Mouse (Mus musculus): ENCODE data around the gene Wbp1. TPM values are rescaled to one million over a fixed set of nuclear protein-coding genes. Genes with fewer than 3 reads are reported as not detected.
A peak's percentile ranks its signal among the peaks of the same experiment; 100 is the strongest.

Wbp1 gene
- polyA plus RNA-seq, 1 experiment from 2014 or later = 50.3 TPM

DNA sequence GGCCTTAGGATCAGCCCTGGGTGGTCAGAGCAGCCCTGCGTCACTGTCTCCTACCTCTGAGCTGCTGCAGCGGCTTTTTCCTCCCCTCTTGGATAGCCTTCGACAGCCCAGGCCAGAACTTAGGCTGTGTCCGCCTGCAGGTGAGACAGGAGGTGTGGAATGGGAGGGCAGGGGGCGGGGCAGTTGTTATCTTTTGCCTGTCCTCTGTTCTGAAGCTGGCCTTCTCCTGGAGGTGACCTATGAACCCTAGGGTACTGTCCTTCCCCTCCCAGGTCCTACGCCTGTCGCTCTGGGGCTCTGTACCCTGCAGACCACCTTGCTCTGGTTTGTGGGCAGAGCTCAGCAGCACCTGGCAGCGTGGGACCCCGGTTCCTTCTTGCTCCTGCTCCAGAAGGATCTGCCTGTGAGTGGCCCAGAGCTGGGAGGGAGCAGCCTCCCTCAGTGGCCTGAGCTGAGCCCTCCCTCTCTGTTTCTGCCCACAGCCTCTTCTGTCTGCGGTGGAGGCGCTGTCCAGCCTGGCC, 18.2 kb downstream of the Wbp1 start:
- H3K9ac ChIP-seq (ENCODE audit: low read depth, low read length) = peak overlapping the region; percentile 95
- H3K27ac ChIP-seq (ENCODE audit: low read depth, low read length) = peak overlapping the region; percentile 34; the same call in 1 of the 2 replicates
- no peaks in the 10 kb centered on the region for H3K9me3 ChIP-seq (ENCODE audit: control insufficient read depth, low read length)
- no peak for DNase-seq (ENCODE audit: low spot score)
- peak overlapping the region; percentile 100 for H3K4me2 ChIP-seq
- H3K27me3 ChIP-seq (replicated peaks; ENCODE audit: control insufficient read depth, insufficient read depth, low read length) = no peaks in the 10 kb centered on the region; the same call in 1 of the 2 replicates
- 50% methylated on average over 11 of the region's 11 CpGs for WGBS
- peaks cover 32% of the 10 kb centered on the region for H3K4me1 ChIP-seq (replicated peaks; ENCODE audit: control insufficient read depth, insufficient read depth, low read length)
- H3K36me3 ChIP-seq (ENCODE audit: control insufficient read depth, insufficient read depth, low read length) = peaks cover 2% of the 10 kb centered on the region; the same call in 1 of the 2 replicates
- H3K4me3 ChIP-seq (ENCODE audit: low read depth, low read length) = peak overlapping the region; percentile 87
- ATAC-seq (replicated peaks; ENCODE audit: low FRiP score) = no peak

DNA sequence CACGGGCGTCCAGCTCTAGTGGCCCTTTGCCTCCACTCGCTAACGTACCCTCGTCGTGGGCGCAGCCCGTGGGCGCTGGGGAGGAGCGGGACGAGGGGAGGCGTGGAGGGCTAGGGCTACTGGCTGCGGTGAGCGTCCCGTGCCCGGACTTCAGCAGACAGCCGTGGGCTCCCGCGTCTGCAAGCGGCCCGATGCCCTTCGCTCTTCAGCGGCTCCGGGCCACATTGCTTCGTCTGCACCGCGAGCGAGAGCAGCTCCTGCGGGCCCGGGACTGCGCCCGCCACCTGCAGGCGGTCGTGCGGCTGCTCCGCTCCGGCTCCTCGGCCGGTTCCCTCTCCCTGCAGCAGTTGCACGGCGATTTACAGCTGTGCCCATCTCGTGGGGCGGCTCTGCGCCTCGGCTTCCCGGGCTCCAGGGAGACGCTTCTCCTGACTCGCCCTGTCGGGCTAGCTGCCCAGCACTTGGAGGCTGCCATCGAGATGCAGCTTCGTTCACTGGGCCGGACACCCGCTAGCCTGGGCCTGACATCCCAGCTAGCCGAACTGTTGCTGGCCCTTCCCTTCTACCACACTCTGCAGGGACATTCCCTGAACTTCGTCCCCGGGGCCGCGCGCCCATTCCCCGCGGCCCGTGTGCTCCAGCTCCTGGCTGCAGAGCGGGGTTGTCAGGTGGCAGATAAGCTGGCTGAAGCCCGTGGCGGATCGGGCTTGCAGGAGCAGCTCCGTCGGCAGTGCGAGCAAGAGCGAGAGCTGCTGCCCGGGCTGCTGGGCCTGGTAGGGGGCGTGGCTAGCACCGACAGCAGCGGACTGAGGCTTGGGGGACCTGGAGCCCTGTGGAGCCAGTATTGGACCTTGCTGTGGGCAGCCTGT, 19.4 kb downstream of the Wbp1 start:
- under 1% methylated on average over 74 of the region's 74 CpGs for WGBS
- H3K4me1 ChIP-seq (replicated peaks; ENCODE audit: control insufficient read depth, insufficient read depth, low read length) = peaks cover 23% of the 10 kb centered on the region
- peak overlapping the region; percentile 100 for H3K4me2 ChIP-seq
- no peaks in the 10 kb centered on the region for H3K9me3 ChIP-seq (ENCODE audit: control insufficient read depth, low read length)
- no peaks in the 10 kb centered on the region; the same call in none of the 2 replicates for H3K27me3 ChIP-seq (replicated peaks; ENCODE audit: control insufficient read depth, insufficient read depth, low read length)
- H3K4me3 ChIP-seq (ENCODE audit: low read depth, low read length) = peak overlapping the region; percentile 87
- peak overlapping the region; percentile 95 for H3K9ac ChIP-seq (ENCODE audit: low read depth, low read length)
- H3K36me3 ChIP-seq (ENCODE audit: control insufficient read depth, insufficient read depth, low read length) = peaks cover 2% of the 10 kb centered on the region; the same call in 1 of the 2 replicates
- ATAC-seq (replicated peaks; ENCODE audit: low FRiP score) = peak; percentile 77
- H3K27ac ChIP-seq (ENCODE audit: low read depth, low read length) = peak overlapping the region; percentile 87
- DNase-seq (ENCODE audit: low spot score) = peak; percentile 77

DNA sequence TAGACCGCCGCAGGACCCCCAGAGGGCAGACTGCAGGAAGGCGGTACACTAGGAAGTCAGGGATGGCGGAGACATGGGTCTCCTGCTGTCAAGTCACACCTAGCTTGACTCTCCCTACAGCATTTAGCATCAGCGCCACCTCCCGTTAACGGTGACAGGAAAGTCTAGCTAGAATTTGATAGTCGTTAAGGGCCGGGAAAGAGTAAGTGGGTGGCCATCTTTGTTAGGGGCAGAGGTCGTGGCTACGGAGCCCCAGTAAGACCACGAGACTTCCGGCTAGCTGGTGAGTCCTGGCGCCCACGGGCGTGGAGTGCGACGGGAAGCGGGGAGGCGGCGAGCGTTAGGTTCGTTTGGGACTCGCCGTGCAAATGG, 20.1 kb downstream of the Wbp1 start, which contains the start of the genes Ccdc142 and Gm42688:
Gene Ccdc142 (plus strand): TSS at position 286 of the 372 bp plus-strand sequence.
Gene Gm42688 (plus strand): TSS at position 302 of the 372 bp plus-strand sequence.
- peak within 1 kb of the TSS; percentile 100 for H3K4me2 ChIP-seq
- H3K27ac ChIP-seq (ENCODE audit: low read depth, low read length) = peak within 1 kb of the TSS; percentile 87
- H3K36me3 ChIP-seq (ENCODE audit: control insufficient read depth, insufficient read depth, low read length) = peaks cover 2% of the 10 kb centered on the region; the same call in 1 of the 2 replicates
- ATAC-seq (replicated peaks; ENCODE audit: low FRiP score) (peak; percentile 86), DNase-seq (ENCODE audit: low spot score) (peak; percentile 78)
- peak within 1 kb of the TSS; percentile 95 for H3K9ac ChIP-seq (ENCODE audit: low read depth, low read length)
- H3K4me3 ChIP-seq (ENCODE audit: low read depth, low read length) = peak within 1 kb of the TSS; percentile 87
- no peaks in the 10 kb centered on the region; the same call in none of the 2 replicates for H3K27me3 ChIP-seq (replicated peaks; ENCODE audit: control insufficient read depth, insufficient read depth, low read length)
- under 1% methylated on average over 25 of the region's 25 CpGs for WGBS
- H3K9me3 ChIP-seq (ENCODE audit: control insufficient read depth, low read length) = no peaks in the 10 kb centered on the region
- peaks cover 23% of the 10 kb centered on the region for H3K4me1 ChIP-seq (replicated peaks; ENCODE audit: control insufficient read depth, insufficient read depth, low read length)

DNA sequence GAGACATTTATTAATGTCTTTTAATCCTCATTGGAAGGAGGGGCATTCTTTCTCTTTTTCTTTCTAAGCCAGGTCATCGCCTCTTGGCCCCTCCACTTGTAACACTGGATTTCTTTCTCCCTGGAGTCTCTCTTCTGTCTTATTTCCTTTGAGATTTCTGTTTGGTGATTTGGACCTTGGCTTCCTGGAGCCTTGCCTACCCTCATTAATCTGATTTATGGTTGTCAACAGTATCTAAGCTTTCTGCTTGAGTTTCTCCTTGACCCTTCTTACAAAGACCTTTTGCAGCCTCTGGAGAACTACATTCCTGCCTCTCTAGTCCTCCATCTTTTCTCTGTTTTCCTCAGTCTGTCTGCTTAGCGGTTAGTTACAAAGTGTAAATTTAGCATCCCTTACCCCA, 22.9 kb downstream of the Wbp1 start:
- no peak overlapping the region for H3K4me3 ChIP-seq (ENCODE audit: low read depth, low read length)
- no peaks in the 10 kb centered on the region for H3K9me3 ChIP-seq (ENCODE audit: control insufficient read depth, low read length)
- no peak overlapping the region for H3K27ac ChIP-seq (ENCODE audit: low read depth, low read length)
- no peaks in the 10 kb centered on the region for H3K36me3 ChIP-seq (ENCODE audit: control insufficient read depth, insufficient read depth, low read length)
- ATAC-seq (replicated peaks; ENCODE audit: low FRiP score) (no peak), DNase-seq (ENCODE audit: low spot score) (no peak)
- peaks cover 20% of the 10 kb centered on the region for H3K4me1 ChIP-seq (replicated peaks; ENCODE audit: control insufficient read depth, insufficient read depth, low read length)
- no peak overlapping the region for H3K9ac ChIP-seq (ENCODE audit: low read depth, low read length)
- H3K4me2 ChIP-seq = no peak overlapping the region
- WGBS = 59% methylated on average over 2 of the region's 2 CpGs
- H3K27me3 ChIP-seq (replicated peaks; ENCODE audit: control insufficient read depth, insufficient read depth, low read length) = no peaks in the 10 kb centered on the region; the same call in none of the 2 replicates

DNA sequence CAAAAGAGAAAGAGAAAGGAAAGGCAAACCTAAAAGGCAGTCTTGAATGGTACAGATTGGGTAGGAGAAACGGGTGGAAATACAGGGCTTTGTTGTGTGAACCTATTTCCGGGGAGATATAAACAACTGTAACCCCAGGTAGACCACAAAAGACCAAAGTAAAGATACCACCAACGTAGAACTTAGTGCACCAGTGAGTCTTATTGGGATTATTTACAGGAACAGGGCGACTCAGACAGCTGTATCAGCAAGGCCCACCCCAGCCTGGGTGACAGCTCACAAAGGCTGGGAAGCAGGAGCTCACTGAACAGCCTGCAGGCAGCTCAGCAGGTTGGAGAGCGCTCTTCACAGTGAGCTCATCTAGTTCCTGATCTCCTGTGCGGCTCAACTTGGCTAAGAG, 25.4 kb downstream of the Wbp1 start:
- Histone ChIP-seq H3K4me3 (ENCODE audit: low read depth, low read length) (no peak overlapping the region), H3K9me3 (ENCODE audit: control insufficient read depth, low read length) (no peaks in the 10 kb centered on the region), H3K27ac (ENCODE audit: low read depth, low read length) (no peak overlapping the region), H3K9ac (ENCODE audit: low read depth, low read length) (no peak overlapping the region), H3K4me2 (no peak overlapping the region), H3K36me3 (ENCODE audit: control insufficient read depth, insufficient read depth, low read length) (no peaks in the 10 kb centered on the region), H3K27me3 (replicated peaks; ENCODE audit: control insufficient read depth, insufficient read depth, low read length) (no peaks in the 10 kb centered on the region; the same call in none of the 2 replicates), H3K4me1 (replicated peaks; ENCODE audit: control insufficient read depth, insufficient read depth, low read length) (peaks cover 3% of the 10 kb centered on the region; the same call in 1 of the 2 replicates)
- ATAC-seq (replicated peaks; ENCODE audit: low FRiP score) (no peak), DNase-seq (ENCODE audit: low spot score) (no peak)
- WGBS = 30% methylated on average over 6 of the region's 6 CpGs

DNA sequence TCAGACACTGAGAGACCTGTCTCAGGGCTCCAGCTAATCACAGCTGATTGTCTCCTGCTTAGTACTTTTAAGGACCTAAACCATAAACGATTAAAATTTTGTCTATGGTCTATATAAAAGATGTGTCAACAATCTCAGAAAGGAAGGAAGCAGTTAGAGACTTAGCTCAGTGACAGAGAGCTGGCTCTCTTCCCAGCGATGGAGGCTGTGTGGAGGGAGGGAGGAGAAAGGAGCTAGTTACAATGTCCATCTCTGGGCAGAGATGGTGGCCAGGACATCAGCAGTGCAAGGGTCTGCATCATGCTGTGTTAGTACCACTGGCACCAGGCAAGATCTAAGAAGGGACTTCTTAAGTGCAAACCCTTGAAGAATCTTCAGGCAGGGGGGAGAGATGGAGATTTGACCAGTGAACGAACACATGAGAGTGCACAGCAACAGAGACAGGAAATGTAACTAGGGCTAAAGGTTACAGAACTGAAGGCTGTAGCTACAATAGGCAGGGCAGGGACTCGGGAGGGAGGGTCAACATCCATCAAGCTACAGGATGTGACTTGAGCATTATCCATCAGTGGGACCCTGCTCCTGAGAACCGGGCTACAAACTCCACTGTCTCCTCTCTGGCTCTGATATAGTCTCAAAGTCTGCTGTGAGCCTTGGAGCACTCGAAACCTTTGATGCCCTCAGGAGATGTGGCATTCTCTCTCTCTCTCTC, 28.8 kb downstream of the Wbp1 start:
- Histone ChIP-seq H3K4me3 (ENCODE audit: low read depth, low read length) (no peak overlapping the region), H3K4me2 (no peak overlapping the region), H3K36me3 (ENCODE audit: control insufficient read depth, insufficient read depth, low read length) (no peaks in the 10 kb centered on the region), H3K9me3 (ENCODE audit: control insufficient read depth, low read length) (no peaks in the 10 kb centered on the region), H3K9ac (ENCODE audit: low read depth, low read length) (no peak overlapping the region), H3K4me1 (replicated peaks; ENCODE audit: control insufficient read depth, insufficient read depth, low read length) (no peaks in the 10 kb centered on the region), H3K27me3 (replicated peaks; ENCODE audit: control insufficient read depth, insufficient read depth, low read length) (peaks cover 31% of the 10 kb centered on the region), H3K27ac (ENCODE audit: low read depth, low read length) (no peak overlapping the region)
- no peak for DNase-seq (ENCODE audit: low spot score)
- 37% methylated on average over 6 of the region's 6 CpGs for WGBS
- ATAC-seq (replicated peaks; ENCODE audit: low FRiP score) = no peak

DNA sequence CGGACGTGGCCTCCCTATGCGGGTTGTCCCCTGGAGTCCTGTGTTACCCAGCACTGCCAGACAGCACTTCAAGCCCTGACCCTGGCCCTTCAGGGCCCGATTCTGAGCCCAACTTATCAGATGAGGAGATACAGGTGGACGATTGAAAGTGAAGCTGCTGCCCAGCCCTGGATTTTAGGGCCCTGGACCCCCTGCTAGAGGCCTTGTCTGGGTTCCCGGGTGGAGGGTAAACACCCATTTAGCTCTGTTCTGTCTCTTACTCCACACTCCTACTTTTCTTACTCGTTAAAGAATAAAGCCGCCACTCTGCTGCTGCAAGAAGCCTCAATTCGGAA, 33.5 kb downstream of the Wbp1 start:
- peak overlapping the region; percentile 30 for H3K4me3 ChIP-seq (ENCODE audit: low read depth, low read length)
- H3K9me3 ChIP-seq (ENCODE audit: control insufficient read depth, low read length) = no peaks in the 10 kb centered on the region
- H3K9ac ChIP-seq (ENCODE audit: low read depth, low read length) = no peak overlapping the region
- peaks cover 6% of the 10 kb centered on the region; the same call in 1 of the 2 replicates for H3K4me1 ChIP-seq (replicated peaks; ENCODE audit: control insufficient read depth, insufficient read depth, low read length)
- DNase-seq (ENCODE audit: low spot score) (no peak), ATAC-seq (replicated peaks; ENCODE audit: low FRiP score) (no peak)
- WGBS = 13% methylated on average over 9 of the region's 9 CpGs
- H3K36me3 ChIP-seq (ENCODE audit: control insufficient read depth, insufficient read depth, low read length) = no peaks in the 10 kb centered on the region
- H3K27me3 ChIP-seq (replicated peaks; ENCODE audit: control insufficient read depth, insufficient read depth, low read length) = peaks cover 77% of the 10 kb centered on the region
- no peak overlapping the region for H3K27ac ChIP-seq (ENCODE audit: low read depth, low read length)
- H3K4me2 ChIP-seq = peak overlapping the region; percentile 54

DNA sequence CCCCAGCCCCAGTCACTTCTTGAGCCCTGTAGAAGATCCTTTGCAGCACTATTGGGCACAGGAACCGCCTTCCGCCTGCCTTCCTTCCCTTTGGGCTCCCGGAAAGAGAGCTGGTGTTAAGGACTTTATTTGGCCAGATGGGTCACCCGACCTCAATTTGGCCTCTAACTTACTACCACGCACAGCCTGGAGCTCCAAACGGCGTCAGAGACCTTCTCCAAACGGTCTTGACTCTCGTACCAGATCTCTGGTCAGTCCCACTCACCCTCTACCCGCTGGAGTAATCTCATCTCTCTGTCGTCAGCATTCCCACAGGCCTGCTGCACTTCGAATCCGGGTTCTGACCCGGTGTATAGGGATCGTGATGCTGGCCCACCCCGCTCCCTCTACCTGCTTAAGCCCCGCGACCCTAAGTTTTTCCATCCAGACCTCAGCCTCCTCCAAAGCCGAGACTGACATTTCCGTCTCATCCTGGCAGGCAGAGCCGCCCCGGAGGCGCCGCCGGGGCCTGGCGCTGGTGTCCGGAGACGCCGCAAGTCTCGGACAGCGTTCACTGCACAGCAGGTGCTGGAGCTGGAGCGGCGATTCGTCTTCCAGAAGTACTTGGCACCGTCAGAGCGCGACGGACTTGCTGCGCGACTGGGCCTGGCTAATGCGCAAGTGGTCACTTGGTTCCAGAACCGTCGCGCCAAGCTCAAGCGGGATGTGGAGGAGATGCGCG, 34.0 kb downstream of the Wbp1 start:
- H3K27me3 ChIP-seq (replicated peaks; ENCODE audit: control insufficient read depth, insufficient read depth, low read length) = peaks cover 83% of the 10 kb centered on the region
- H3K4me3 ChIP-seq (ENCODE audit: low read depth, low read length) = peak overlapping the region; percentile 30
- no peak overlapping the region for H3K9ac ChIP-seq (ENCODE audit: low read depth, low read length)
- H3K36me3 ChIP-seq (ENCODE audit: control insufficient read depth, insufficient read depth, low read length) = peaks cover 2% of the 10 kb centered on the region; the same call in 1 of the 2 replicates
- peaks cover 6% of the 10 kb centered on the region; the same call in 1 of the 2 replicates for H3K4me1 ChIP-seq (replicated peaks; ENCODE audit: control insufficient read depth, insufficient read depth, low read length)
- no peak for DNase-seq (ENCODE audit: low spot score)
- H3K4me2 ChIP-seq = peak overlapping the region; percentile 54
- WGBS = 3% methylated on average over 47 of the region's 47 CpGs
- no peak overlapping the region for H3K27ac ChIP-seq (ENCODE audit: low read depth, low read length)
- no peaks in the 10 kb centered on the region for H3K9me3 ChIP-seq (ENCODE audit: control insufficient read depth, low read length)
- ATAC-seq (replicated peaks; ENCODE audit: low FRiP score) = no peak
